Mouse (Mus musculus): Measurements from ENCODE around the gene Rgs7.

GRCm38 (mm10) chr1:175205633-175206032, 286.7 kb downstream of the Rgs7 start:
- TF ChIP-seq CTCF (IDR thresholded peaks at IDR 0.05; ENCODE audit: extremely low read depth, insufficient read depth, low read length) (no peak), POLR2A (IDR thresholded peaks at IDR 0.05; ENCODE audit: extremely low read depth, insufficient read depth, low read length) (no peak)

Data from cortical plate, adult 2 months (tissue).